Comparison of ENCODE assay signal across 8 mouse cellular contexts in the genomic region with DNA sequence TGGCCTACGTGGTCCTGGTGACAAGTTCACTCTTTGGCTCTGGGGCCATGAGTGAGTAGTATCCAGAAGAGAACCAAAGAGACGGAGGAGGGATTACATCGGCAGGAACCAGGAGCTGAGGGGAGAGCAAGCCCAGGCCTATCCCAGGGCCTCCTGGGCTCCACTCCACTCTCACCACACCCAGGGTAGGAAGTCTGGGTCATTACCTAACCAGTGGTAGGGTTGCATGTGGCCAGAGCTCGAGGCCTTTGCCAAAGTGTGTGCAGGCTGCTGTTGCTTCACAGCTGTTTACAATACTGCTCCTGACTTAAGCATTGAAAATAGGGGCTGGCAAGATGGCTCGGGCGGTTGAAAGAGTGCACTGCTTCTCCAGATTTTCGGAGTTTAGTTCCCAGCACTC. TPM values are rescaled to one million over a fixed set of nuclear protein-coding genes. Genes with fewer than 3 reads are reported as not detected.
DNase-seq lines count a peak whose midpoint lies in the region; ATAC-seq lines count a peak whose summit lies in the region.

No protein-coding gene starts in this region.

- no peaks in the 10 kb centered on the region for H3K27me3 ChIP-seq in heart, embryonic 13.5 days (replicated peaks)
- no peaks in the 10 kb centered on the region for H3K27me3 ChIP-seq in heart, embryonic 16.5 days (ENCODE audit: control insufficient read depth, insufficient read depth, low read length)
- H3K27me3 ChIP-seq in lung, embryonic 15.5 days: no peaks in the 10 kb centered on the region
- no peaks in the 10 kb centered on the region for H3K27me3 ChIP-seq in stomach, embryonic 16.5 days (ENCODE audit: control insufficient read depth, insufficient read depth, low read length)

- H3K9ac ChIP-seq in heart, embryonic 13.5 days: peak overlapping the region; percentile 99
- H3K9ac ChIP-seq in heart, embryonic 16.5 days (ENCODE audit: low read length): peak overlapping the region; percentile 94
- peak overlapping the region; percentile 93; the same call in 1 of the 2 replicates for H3K9ac ChIP-seq in lung, embryonic 15.5 days
- peak overlapping the region; percentile 92 for H3K9ac ChIP-seq in stomach, embryonic 16.5 days (ENCODE audit: low read length)

- WGBS in heart, embryonic 13.5 days: 62% methylated on average over 7 of the region's 7 CpGs
- WGBS in heart, embryonic 16.5 days: 54% methylated on average over 7 of the region's 7 CpGs
- WGBS in lung, embryonic 15.5 days: 74% methylated on average over 7 of the region's 7 CpGs
- 63% methylated on average over 7 of the region's 7 CpGs for WGBS in stomach, embryonic 16.5 days

- H3K27ac ChIP-seq in heart, embryonic 13.5 days (replicated peaks): peak overlapping the region; percentile 87
- peak overlapping the region; percentile 77 for H3K27ac ChIP-seq in heart, embryonic 16.5 days (ENCODE audit: low read length)
- no peak overlapping the region for H3K27ac ChIP-seq in lung, embryonic 15.5 days
- peak overlapping the region; percentile 70 for H3K27ac ChIP-seq in stomach, embryonic 16.5 days (ENCODE audit: low read length)

- no peak for ATAC-seq in heart, embryonic 13.5 days (ENCODE audit: extremely low read depth, insufficient number of reproducible peaks, low FRiP score, low TSS enrichment)
- ATAC-seq in heart, embryonic 16.5 days (replicated peaks; ENCODE audit: extremely low read depth, insufficient read depth, low FRiP score): no peak
- ATAC-seq in lung, embryonic 15.5 days (ENCODE audit: borderline replicate concordance, extremely low read depth, low FRiP score, low TSS enrichment): no peak
- no peak for ATAC-seq in stomach, embryonic 16.5 days (ENCODE audit: insufficient read depth, low FRiP score)

- H3K36me3 ChIP-seq in heart, embryonic 13.5 days: peaks cover 32% of the 10 kb centered on the region
- H3K36me3 ChIP-seq in heart, embryonic 16.5 days (ENCODE audit: control insufficient read depth, insufficient read depth): peaks cover 20% of the 10 kb centered on the region
- peaks cover 24% of the 10 kb centered on the region for H3K36me3 ChIP-seq in lung, embryonic 15.5 days
- H3K36me3 ChIP-seq in stomach, embryonic 16.5 days (ENCODE audit: control insufficient read depth, insufficient read depth, low read length): peaks cover 7% of the 10 kb centered on the region

- no peak for DNase-seq in heart, postnatal 4 days
- peak; percentile 84 for DNase-seq in adipocyte (ENCODE audit: low spot score)
- no peak for DNase-seq in thymus, postnatal 4 days
- DNase-seq in thymus, postnatal 25 days: no peak

- peaks cover 71% of the 10 kb centered on the region for H3K4me1 ChIP-seq in heart, embryonic 13.5 days
- H3K4me1 ChIP-seq in heart, embryonic 16.5 days (ENCODE audit: control insufficient read depth, insufficient read depth, low read length): peaks cover 57% of the 10 kb centered on the region
- peaks cover 34% of the 10 kb centered on the region for H3K4me1 ChIP-seq in lung, embryonic 15.5 days
- H3K4me1 ChIP-seq in stomach, embryonic 16.5 days (ENCODE audit: control insufficient read depth, insufficient read depth, low read length): peaks cover 28% of the 10 kb centered on the region

- H3K4me2 ChIP-seq in heart, embryonic 13.5 days: peak overlapping the region; percentile 86
- H3K4me2 ChIP-seq in heart, embryonic 16.5 days (ENCODE audit: low read depth, low read length): peak overlapping the region; percentile 99
- H3K4me2 ChIP-seq in lung, embryonic 15.5 days: peak overlapping the region; percentile 92
- H3K4me2 ChIP-seq in stomach, embryonic 16.5 days (ENCODE audit: low read depth, low read length): peak overlapping the region; percentile 99

- peak overlapping the region; percentile 100 for H3K4me3 ChIP-seq in heart, embryonic 13.5 days
- peak overlapping the region; percentile 79 for H3K4me3 ChIP-seq in heart, embryonic 16.5 days (ENCODE audit: low read length)
- peak overlapping the region; percentile 96 for H3K4me3 ChIP-seq in lung, embryonic 15.5 days
- H3K4me3 ChIP-seq in stomach, embryonic 16.5 days (replicated peaks; ENCODE audit: low read length): peak overlapping the region; percentile 76

- no peaks in the 10 kb centered on the region for H3K9me3 ChIP-seq in heart, embryonic 13.5 days
- H3K9me3 ChIP-seq in heart, embryonic 16.5 days (replicated peaks; ENCODE audit: control insufficient read depth, low read length): no peaks in the 10 kb centered on the region
- H3K9me3 ChIP-seq in lung, embryonic 15.5 days: no peaks in the 10 kb centered on the region
- no peaks in the 10 kb centered on the region for H3K9me3 ChIP-seq in stomach, embryonic 16.5 days (replicated peaks; ENCODE audit: control insufficient read depth, low read length)

RNA-seq across cellular contexts. Expression of gene Trim11, which starts 1.8 kb away (rescaled TPM):
- polyA plus RNA-seq in heart, embryonic 13.5 days (2015; fragmentation: Nextera tagmentation; extraction: Ambion mirVana): 25.6 and 28.2 TPM in 2 replicates
- 10 to 100 TPM; 21.3 TPM for total RNA-seq in heart, postnatal 4 days (2021)
- 37.1 and 40.3 TPM in 2 replicates for polyA plus RNA-seq in heart, embryonic 16.5 days (2015; fragmentation: Nextera tagmentation; extraction: Ambion mirVana)
- 19.9 and 22.9 TPM in 2 replicates for polyA plus RNA-seq in lung, embryonic 15.5 days (2015; fragmentation: Nextera tagmentation; extraction: Ambion mirVana)
- 20.5 and 20.8 TPM in 2 replicates for polyA plus RNA-seq in stomach, embryonic 16.5 days (2015; fragmentation: Nextera tagmentation; extraction: Ambion mirVana)

RNA-seq across cellular contexts. Expression of gene Hist3h2a, which starts 25.2 kb away (rescaled TPM):
- 26.4 and 28.5 TPM in 2 replicates for polyA plus RNA-seq in heart, embryonic 13.5 days (2015; fragmentation: Nextera tagmentation; extraction: Ambion mirVana)
- 10 to 100 TPM; 46.8 to 50.0 TPM for total RNA-seq in heart, postnatal 4 days (2021)
- polyA plus RNA-seq in heart, embryonic 16.5 days (2015; fragmentation: Nextera tagmentation; extraction: Ambion mirVana): 33.9 and 35.2 TPM in 2 replicates
- polyA plus RNA-seq in lung, embryonic 15.5 days (2015; fragmentation: Nextera tagmentation; extraction: Ambion mirVana): 22.2 and 23.7 TPM in 2 replicates
- 28.1 and 33.0 TPM in 2 replicates for polyA plus RNA-seq in stomach, embryonic 16.5 days (2015; fragmentation: Nextera tagmentation; extraction: Ambion mirVana)

RNA-seq across cellular contexts. Expression of gene Trim17, which starts 25.2 kb away (rescaled TPM):
- 0.43 and 0.76 TPM in 2 replicates for polyA plus RNA-seq in heart, embryonic 13.5 days (2015; fragmentation: Nextera tagmentation; extraction: Ambion mirVana)
- under 1 TPM in 1 of 2 experiments, not detected in 1; 0.10 TPM for total RNA-seq in heart, postnatal 4 days (2021)
- polyA plus RNA-seq in heart, embryonic 16.5 days (2015; fragmentation: Nextera tagmentation; extraction: Ambion mirVana): 0.26 and 0.39 TPM in 2 replicates
- polyA plus RNA-seq in lung, embryonic 15.5 days (2015; fragmentation: Nextera tagmentation; extraction: Ambion mirVana): 0.31 and 0.39 TPM in 2 replicates
- 0.17 and 0.27 TPM in 2 replicates for polyA plus RNA-seq in stomach, embryonic 16.5 days (2015; fragmentation: Nextera tagmentation; extraction: Ambion mirVana)

RNA-seq across cellular contexts. Expression of gene Hist3h2ba, which starts 30.9 kb away (rescaled TPM):
- 14.4 and 14.9 TPM in 2 replicates for polyA plus RNA-seq in heart, embryonic 13.5 days (2015; fragmentation: Nextera tagmentation; extraction: Ambion mirVana)
- 10 to 100 TPM; 21.8 to 22.6 TPM for total RNA-seq in heart, postnatal 4 days (2021)
- 21.8 and 27.5 TPM in 2 replicates for polyA plus RNA-seq in heart, embryonic 16.5 days (2015; fragmentation: Nextera tagmentation; extraction: Ambion mirVana)
- 19.3 and 21.5 TPM in 2 replicates for polyA plus RNA-seq in lung, embryonic 15.5 days (2015; fragmentation: Nextera tagmentation; extraction: Ambion mirVana)
- polyA plus RNA-seq in stomach, embryonic 16.5 days (2015; fragmentation: Nextera tagmentation; extraction: Ambion mirVana): 44.0 and 50.7 TPM in 2 replicates

RNA-seq across cellular contexts. Expression of gene Rnf187, which starts 40.9 kb away (rescaled TPM):
- polyA plus RNA-seq in heart, embryonic 13.5 days (2015; fragmentation: Nextera tagmentation; extraction: Ambion mirVana): 151 and 166 TPM in 2 replicates
- total RNA-seq in heart, postnatal 4 days (2021): 100 to 1,000 TPM; 161 to 165 TPM
- 172 and 176 TPM in 2 replicates for polyA plus RNA-seq in heart, embryonic 16.5 days (2015; fragmentation: Nextera tagmentation; extraction: Ambion mirVana)
- polyA plus RNA-seq in lung, embryonic 15.5 days (2015; fragmentation: Nextera tagmentation; extraction: Ambion mirVana): 241 and 245 TPM in 2 replicates
- 113 TPM in 2 replicates for polyA plus RNA-seq in stomach, embryonic 16.5 days (2015; fragmentation: Nextera tagmentation; extraction: Ambion mirVana)
